8 mouse cellular contexts compared by ENCODE assay signal in the genomic region with DNA sequence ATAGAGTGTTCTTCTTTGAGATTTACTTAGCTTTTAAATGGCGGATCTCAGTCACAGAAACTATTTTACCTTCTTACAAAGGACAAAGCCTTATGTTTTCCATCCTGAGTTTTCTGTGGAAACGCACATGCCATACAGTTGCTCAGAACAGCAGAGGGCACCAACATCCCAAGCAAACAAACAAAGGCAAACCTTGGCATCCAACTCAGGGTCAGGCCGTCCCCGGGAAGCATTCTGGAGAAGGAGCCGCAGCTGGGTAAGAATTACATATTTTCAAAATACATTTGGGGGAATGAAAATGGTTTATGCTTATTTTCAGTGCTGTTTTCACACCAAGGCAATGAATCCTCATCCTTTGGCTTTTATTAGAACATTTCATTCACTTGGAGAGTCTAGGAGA.
A peak's percentile ranks its signal among the peaks of the same experiment; 100 is the strongest.
DNase-seq lines count a peak whose midpoint lies in the region; ATAC-seq lines count a peak whose summit lies in the region.

No protein-coding gene starts in this region.

- no peak overlapping the region for H3K27ac ChIP-seq in midbrain, embryonic 13.5 days

- intact Hi-C loops in heart, postnatal 25 days (cut with DNase I), result loop anchor here (1.0 to 5.0 kb wide), 3 partner anchors 148 to 617 kb away; no protein-coding TSS in a partner anchor

- no peak overlapping the region for H3K4me3 ChIP-seq in midbrain, embryonic 13.5 days (replicated peaks)

- peaks cover 3% of the 10 kb centered on the region; the same call in 1 of the 2 replicates for H3K4me1 ChIP-seq in midbrain, embryonic 13.5 days (replicated peaks)

- no peaks in the 10 kb centered on the region for H3K27me3 ChIP-seq in midbrain, embryonic 13.5 days

- WGBS in midbrain, embryonic 13.5 days, result 33% methylated on average over 5 of the region's 5 CpGs

- H3K9me3 ChIP-seq in midbrain, embryonic 13.5 days, result no peaks in the 10 kb centered on the region

- no peaks in the 10 kb centered on the region for H3K36me3 ChIP-seq in midbrain, embryonic 13.5 days

- H3K9ac ChIP-seq in midbrain, embryonic 13.5 days (replicated peaks), result no peak overlapping the region

- DNase-seq in 3T3-L1 (ENCODE audit: low read depth, low spot score) (peak; percentile 10), R1 (ENCODE audit: low read depth, low spot score) (peak; percentile 5)
- DNase-seq in embryo, embryonic 9.5 days (ENCODE audit: extremely low spot score), result peak; percentile 36
- DNase-seq in heart, postnatal 25 days (ENCODE audit: low spot score), result peak; percentile 16
- peak; percentile 18 for DNase-seq in left cerebral cortex, adult 11 months (ENCODE audit: low spot score)
- DNase-seq in testis, postnatal 14 days (ENCODE audit: low spot score), result peak; percentile 24

- no peak overlapping the region for H3K4me2 ChIP-seq in midbrain, embryonic 13.5 days (replicated peaks)

- ATAC-seq in midbrain, embryonic 13.5 days, result peak; percentile 81
- ATAC-seq in inflammation-experienced regulatory T-cells, adult 6 months, result no peak
